Mouse (Mus musculus) midbrain, embryonic 11.5 days (tissue): ENCODE data around the gene Mettl25. TPM values are rescaled to one million over a fixed set of nuclear protein-coding genes. Genes with fewer than 3 reads are reported as not detected.

Source experiments
- ATAC-seq: fragments of 200-750 bp; cut with Nextera tagmentation; 2 replicates; pipeline ENCODE4 v1.8.0; 2017; ENCODE audit warnings: moderate TSS enrichment, moderate library complexity; ENCODE audit not compliant: low FRiP score
- DNase-seq: peaks from one replicate; pipeline ENCODE4 v3.0.0; 2015; ENCODE audit warnings: low spot score; ENCODE audit errors: missing footprints
- H3K27ac ChIP-seq: fragments of 300-500 bp; sonication (generic); 2 replicates; pipeline ENCODE4 v1.5.1; 2014; ENCODE audit warnings: low read depth, low read length
- H3K27me3 ChIP-seq: fragments of 300-500 bp; sonication (generic); 2 replicates; pipeline ENCODE4 v1.6.1; 2014; ENCODE audit warnings: mild to moderate bottlenecking, low read length, moderate library complexity, mixed read lengths; ENCODE audit not compliant: control insufficient read depth, insufficient read depth
- H3K36me3 ChIP-seq: fragments of 300-500 bp; sonication (generic); 2 replicates; pipeline ENCODE4 v1.6.1; 2014; ENCODE audit warnings: mild to moderate bottlenecking, low read length, moderate library complexity, mixed read lengths; ENCODE audit not compliant: control insufficient read depth, insufficient read depth
- H3K4me1 ChIP-seq: fragments of 300-500 bp; sonication (generic); 2 replicates; pipeline ENCODE4 v1.6.1; 2014; ENCODE audit warnings: low read length; ENCODE audit not compliant: control insufficient read depth, insufficient read depth
- H3K4me2 ChIP-seq: fragments of 300-500 bp; sonication (generic); 2 replicates; pipeline ENCODE4 v1.6.1; 2014; ENCODE audit warnings: mild to moderate bottlenecking, moderate library complexity
- H3K4me3 ChIP-seq: fragments of 300-500 bp; sonication (generic); 2 replicates; pipeline ENCODE4 v1.5.1; 2014; ENCODE audit warnings: low read depth, low read length
- H3K9ac ChIP-seq: fragments of 300-500 bp; sonication (generic); 2 replicates; pipeline ENCODE4 v1.6.1; 2014; ENCODE audit warnings: low read length
- H3K9me3 ChIP-seq: fragments of 300-500 bp; sonication (generic); 2 replicates; pipeline ENCODE4 v1.6.1; 2016; ENCODE audit warnings: low read length; ENCODE audit not compliant: control insufficient read depth
- WGBS: fragments of 180-500 bp; shearing (Covaris S2); extraction: QIAGEN DNeasy Blood & Tissue Kit; methylation state at CpG from one replicate; pipeline ENCODE4 v1.1.7; 2014; 5-methylcytosine and 5-hydroxymethylcytosine counted together
- polyA plus RNA-seq: library from polyadenylated mRNA; unstranded; fragments of >200 nt; fragmentation: Nextera tagmentation; extraction: Ambion mirVana; gene quantifications from 2 replicates; pipeline ENCODE4 v1.2.1, GENCODE M21; 2014

Mettl25 gene
- polyA plus RNA-seq, 1 experiment from 2014 or later = 14.4 TPM

GRCm38 (mm10) chr10:105714366-105714765, 126.8 kb downstream of the Mettl25 start:
- DNase-seq (no peak), ATAC-seq (no peak)
- H3K27me3 ChIP-seq = no peaks in the 10 kb centered on the region
- 64% methylated on average over 4 of the region's 4 CpGs for WGBS
- H3K36me3 ChIP-seq = no peaks in the 10 kb centered on the region
- no peak overlapping the region for H3K9ac ChIP-seq
- H3K27ac ChIP-seq = no peak overlapping the region
- peaks cover 3% of the 10 kb centered on the region; the same call in 1 of the 2 replicates for H3K4me1 ChIP-seq
- H3K9me3 ChIP-seq = no peaks in the 10 kb centered on the region
- H3K4me3 ChIP-seq = no peak overlapping the region
- H3K4me2 ChIP-seq = no peak overlapping the region

GRCm38 (mm10) chr10:105713222-105713621, 128.0 kb downstream of the Mettl25 start:
- H3K27me3 ChIP-seq = no peaks in the 10 kb centered on the region
- no peak overlapping the region for H3K27ac ChIP-seq
- ATAC-seq (peak; percentile 68), DNase-seq (no peak)
- H3K4me1 ChIP-seq = peaks cover 3% of the 10 kb centered on the region; the same call in 1 of the 2 replicates
- no peak overlapping the region for H3K9ac ChIP-seq
- no peaks in the 10 kb centered on the region for H3K36me3 ChIP-seq
- no peak overlapping the region for H3K4me2 ChIP-seq
- H3K9me3 ChIP-seq = no peaks in the 10 kb centered on the region
- no peak overlapping the region for H3K4me3 ChIP-seq
- 40% methylated on average over 5 of the region's 5 CpGs for WGBS

Other genes with a start within 250 kb of the Mettl25 start
- gene Ccdc59, start 313 bp downstream of the Mettl25 start, polyA plus RNA-seq = 55.3 and 62.6 TPM in 2 replicates